Mouse (Mus musculus) lung, postnatal 0 days (tissue): ENCODE results near the gene Nkx1-1.

Experiments
- CTCF ChIP-seq: IDR thresholded peaks from 2 replicates; pipeline ENCODE4 v1.5.1; 2016; ENCODE audit warnings: antibody characterized with exemption, mild to moderate bottlenecking
- EP300 ChIP-seq: IDR thresholded peaks from 2 replicates; pipeline ENCODE4 v1.6.1; 2016; ENCODE audit warnings: antibody characterized with exemption, mild to moderate bottlenecking, control low read depth

DNA sequence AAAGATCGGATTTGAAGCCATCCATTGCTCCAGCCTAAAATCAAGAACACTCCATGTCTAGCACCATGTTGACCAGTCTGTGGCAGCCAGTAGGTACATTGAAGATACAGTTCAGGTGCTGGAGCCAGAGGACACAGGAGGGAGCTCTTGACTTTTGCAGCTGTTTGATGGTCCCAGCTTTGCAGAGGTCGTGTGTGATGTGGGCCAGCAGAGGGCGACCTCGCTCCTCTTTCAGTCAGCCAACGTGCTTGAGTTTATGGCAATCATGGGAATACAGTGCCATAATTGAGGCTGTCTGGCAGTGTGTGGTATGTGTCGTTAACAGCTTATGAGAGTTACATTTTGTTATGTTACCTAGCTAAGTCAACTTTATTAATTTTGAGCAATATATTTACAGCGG is 40.0 kb downstream of the Nkx1-1 start:
- peak; percentile 94 for TF ChIP-seq CTCF
- TF ChIP-seq EP300 = no peak
